8 mouse cellular contexts compared by ENCODE assay signal in genomic region chrX:74372888-74373549, GRCm38 (mm10). TPM values are rescaled to one million over a fixed set of nuclear protein-coding genes. Genes with fewer than 3 reads are reported as not detected.
DNase-seq lines count a peak whose midpoint lies in the region; ATAC-seq and TF ChIP-seq lines count a peak whose summit lies in the region.

TSS of gene Ubl4a (minus strand) at chrX:74373218.
TSS of gene Slc10a3 (minus strand) at chrX:74373349.

- TF ChIP-seq CTCF in ES-Bruce4 (IDR thresholded peaks at IDR 0.05; ENCODE audit: low read depth, low read length): no peak
- TF ChIP-seq CTCF in liver, embryonic 14.5 days (IDR thresholded peaks at IDR 0.05; ENCODE audit: low read depth): 0 out of 2 replicates have a peak, but pooled peaks have one; percentile 19
- TF ChIP-seq CTCF in stomach, postnatal 0 days (IDR thresholded peaks at IDR 0.05; ENCODE audit: low read depth): no peak

- peak; percentile 93 to 94 for DNase-seq in kidney, postnatal 36 days
- peak; percentile 77 to 79 (median 79) for DNase-seq in liver, embryonic 14.5 days (ENCODE audit: low read depth in 3 of 3, low spot score in 3 of 3)
- DNase-seq in neural tube, embryonic 10.5 days (ENCODE audit: extremely low spot score, low spot score): peak; percentile 71
- DNase-seq in stomach, postnatal 0 days (ENCODE audit: low spot score): peak; percentile 90

- WGBS in forebrain, embryonic 12.5 days: 20% methylated on average over 32 of the region's 32 CpGs
- WGBS in heart, embryonic 16.5 days: 16% methylated on average over 32 of the region's 32 CpGs
- 13% methylated on average over 32 of the region's 32 CpGs for WGBS in liver, embryonic 14.5 days (ENCODE audit: insufficient replicate concordance)
- WGBS in stomach, postnatal 0 days: 20% methylated on average over 32 of the region's 32 CpGs

- peak; percentile 79 for ATAC-seq in cerebellum, adult (ENCODE audit: insufficient number of reproducible peaks, low FRiP score, low TSS enrichment)
- ATAC-seq in forebrain, embryonic 12.5 days (ENCODE audit: low FRiP score): peak; percentile 91
- peak; percentile 84 for ATAC-seq in heart, embryonic 16.5 days (replicated peaks; ENCODE audit: extremely low read depth, insufficient read depth, low FRiP score)
- peak; percentile 89 for ATAC-seq in liver, embryonic 14.5 days (ENCODE audit: insufficient read depth)
- ATAC-seq in stomach, postnatal 0 days (ENCODE audit: low FRiP score, low TSS enrichment): peak; percentile 95

- no peak within 1 kb of the TSS for H3K27ac ChIP-seq in ES-Bruce4 (ENCODE audit: insufficient read depth, low read length)
- no peak within 1 kb of the TSS for H3K27ac ChIP-seq in forebrain, embryonic 12.5 days
- no peak within 1 kb of the TSS for H3K27ac ChIP-seq in heart, embryonic 16.5 days (ENCODE audit: low read length)
- H3K27ac ChIP-seq in liver, embryonic 14.5 days: no peak within 1 kb of the TSS
- H3K27ac ChIP-seq in stomach, postnatal 0 days (replicated peaks): no peak within 1 kb of the TSS

- TF ChIP-seq EP300 in ES-Bruce4 (IDR thresholded peaks at IDR 0.05; ENCODE audit: insufficient read depth, low read depth, low read length): no peak
- no peak for TF ChIP-seq EP300 in liver, embryonic 14.5 days (IDR thresholded peaks at IDR 0.05; ENCODE audit: low read depth)
- no peak for TF ChIP-seq EP300 in stomach, postnatal 0 days (optimal IDR thresholded peaks at IDR 0.05)

- peak; percentile 70 for TF ChIP-seq POLR2A in ES-Bruce4 (IDR thresholded peaks at IDR 0.05; ENCODE audit: insufficient read depth, low read length)

- no peaks in the 10 kb centered on the region for H3K4me1 ChIP-seq in ES-Bruce4 (ENCODE audit: control insufficient read depth, insufficient read depth, low read length)
- no peaks in the 10 kb centered on the region for H3K4me1 ChIP-seq in forebrain, embryonic 12.5 days
- H3K4me1 ChIP-seq in heart, embryonic 16.5 days (ENCODE audit: control insufficient read depth, insufficient read depth, low read length): 0 out of 2 replicates have a peak, but pooled peaks cover 3% of the 10 kb centered on the region
- peaks cover 3 to 16% of the 10 kb centered on the region in 2 experiments; a peak in 3 of 4 replicates for H3K4me1 ChIP-seq in liver, embryonic 14.5 days (replicated peaks; ENCODE audit: control insufficient read depth in 2 of 2, insufficient read depth in 2 of 2, low read length in 1 of 2)
- H3K4me1 ChIP-seq in stomach, postnatal 0 days (replicated peaks; ENCODE audit: control insufficient read depth, insufficient read depth): no peaks in the 10 kb centered on the region

- H3K9ac ChIP-seq in ES-Bruce4 (ENCODE audit: low read depth, poor library complexity, severe bottlenecking): peak within 1 kb of the TSS; percentile 64
- H3K9ac ChIP-seq in forebrain, embryonic 12.5 days: peak within 1 kb of the TSS; percentile 52; the same call in 1 of the 2 replicates
- H3K9ac ChIP-seq in heart, embryonic 16.5 days (ENCODE audit: low read length): peak within 1 kb of the TSS; percentile 68
- peak within 1 kb of the TSS; percentile 69 for H3K9ac ChIP-seq in liver, embryonic 14.5 days (replicated peaks)
- peak within 1 kb of the TSS; percentile 51 for H3K9ac ChIP-seq in stomach, postnatal 0 days (ENCODE audit: low read length)

- H3K4me2 ChIP-seq in forebrain, embryonic 12.5 days: peak within 1 kb of the TSS; percentile 55
- peak within 1 kb of the TSS; percentile 72 for H3K4me2 ChIP-seq in heart, embryonic 16.5 days (ENCODE audit: low read depth, low read length)
- peak within 1 kb of the TSS; percentile 75 for H3K4me2 ChIP-seq in liver, embryonic 14.5 days (ENCODE audit: low read depth)
- H3K4me2 ChIP-seq in stomach, postnatal 0 days (replicated peaks; ENCODE audit: low read depth): peak within 1 kb of the TSS; percentile 60

- H3K9me3 ChIP-seq in ES-Bruce4 (replicated peaks; ENCODE audit: control insufficient read depth, insufficient read depth, low read length, poor library complexity, severe bottlenecking): no peaks in the 10 kb centered on the region
- H3K9me3 ChIP-seq in forebrain, embryonic 12.5 days: no peaks in the 10 kb centered on the region
- no peaks in the 10 kb centered on the region for H3K9me3 ChIP-seq in heart, embryonic 16.5 days (replicated peaks; ENCODE audit: control insufficient read depth, low read length)
- H3K9me3 ChIP-seq in liver, embryonic 14.5 days (ENCODE audit: control insufficient read depth, low read length): no peaks in the 10 kb centered on the region
- no peaks in the 10 kb centered on the region for H3K9me3 ChIP-seq in stomach, postnatal 0 days (ENCODE audit: control insufficient read depth, low read length)

- H3K4me3 ChIP-seq in ES-Bruce4 (ENCODE audit: low read depth, low read length): peak within 1 kb of the TSS; percentile 98
- peak within 1 kb of the TSS; percentile 41 for H3K4me3 ChIP-seq in forebrain, embryonic 12.5 days (replicated peaks)
- peak within 1 kb of the TSS; percentile 63 for H3K4me3 ChIP-seq in heart, embryonic 16.5 days (ENCODE audit: low read length)
- peak within 1 kb of the TSS; percentile 56 to 58 for H3K4me3 ChIP-seq in liver, embryonic 14.5 days (ENCODE audit: insufficient read depth in 1 of 2, low read depth in 2 of 2, low read length in 2 of 2)
- peak within 1 kb of the TSS; percentile 45 for H3K4me3 ChIP-seq in stomach, postnatal 0 days (ENCODE audit: low read depth, low read length)

- H3K27me3 ChIP-seq in ES-Bruce4 (ENCODE audit: control insufficient read depth, insufficient read depth, low read length, poor library complexity, severe bottlenecking): no peaks in the 10 kb centered on the region
- H3K27me3 ChIP-seq in forebrain, embryonic 12.5 days: no peaks in the 10 kb centered on the region
- H3K27me3 ChIP-seq in heart, embryonic 16.5 days (ENCODE audit: control insufficient read depth, insufficient read depth, low read length): no peaks in the 10 kb centered on the region
- no peaks in the 10 kb centered on the region for H3K27me3 ChIP-seq in liver, embryonic 14.5 days (ENCODE audit: control insufficient read depth, insufficient read depth, low read length)
- H3K27me3 ChIP-seq in stomach, postnatal 0 days (ENCODE audit: control insufficient read depth, insufficient read depth, low read length): no peaks in the 10 kb centered on the region

- H3K36me3 ChIP-seq in ES-Bruce4 (ENCODE audit: control insufficient read depth, insufficient read depth, low read length, poor library complexity, severe bottlenecking): no peaks in the 10 kb centered on the region
- H3K36me3 ChIP-seq in forebrain, embryonic 12.5 days (replicated peaks): no peaks in the 10 kb centered on the region
- peaks cover 3% of the 10 kb centered on the region; the same call in 1 of the 2 replicates for H3K36me3 ChIP-seq in heart, embryonic 16.5 days (ENCODE audit: control insufficient read depth, insufficient read depth)
- H3K36me3 ChIP-seq in liver, embryonic 14.5 days (replicated peaks; ENCODE audit: control insufficient read depth, insufficient read depth, low read depth): no peaks in the 10 kb centered on the region
- no peaks in the 10 kb centered on the region for H3K36me3 ChIP-seq in stomach, postnatal 0 days (ENCODE audit: control insufficient read depth, insufficient read depth, low read length)

RNA-seq across cellular contexts. Expression of gene Ubl4a, which starts in this region (rescaled TPM):
- polyA plus RNA-seq in ES-Bruce4 (2011; ENCODE audit: insufficient read depth, insufficient read length, low read depth, missing spikeins): 45.2 and 57.1 TPM in 2 replicates
- polyA plus RNA-seq in forebrain, embryonic 12.5 days (2016; fragmentation: Nextera tagmentation; extraction: Ambion mirVana): 68.2 and 68.5 TPM in 2 replicates
- polyA plus RNA-seq in heart, embryonic 16.5 days (2015; fragmentation: Nextera tagmentation; extraction: Ambion mirVana): 61.2 and 66.1 TPM in 2 replicates
- polyA plus RNA-seq in liver, embryonic 14.5 days (2012; rRNA removed): 19.2 and 19.7 TPM in 2 replicates
- polyA plus RNA-seq in liver, embryonic 14.5 days (2014; fragmentation: Nextera tagmentation; extraction: Ambion mirVana): 45.5 and 49.1 TPM in 2 replicates
- polyA plus RNA-seq in stomach, postnatal 0 days (2015; fragmentation: Nextera tagmentation; extraction: Ambion mirVana): 55.6 and 63.5 TPM in 2 replicates

RNA-seq across cellular contexts. Expression of gene Slc10a3, which starts in this region (rescaled TPM):
- polyA plus RNA-seq in ES-Bruce4 (2011; ENCODE audit: insufficient read depth, insufficient read length, low read depth, missing spikeins): 2.6 and 3.0 TPM in 2 replicates
- polyA plus RNA-seq in forebrain, embryonic 12.5 days (2016; fragmentation: Nextera tagmentation; extraction: Ambion mirVana): 8.3 and 8.8 TPM in 2 replicates
- 14.9 and 17.2 TPM in 2 replicates for polyA plus RNA-seq in heart, embryonic 16.5 days (2015; fragmentation: Nextera tagmentation; extraction: Ambion mirVana)
- 4.5 and 5.1 TPM in 2 replicates for polyA plus RNA-seq in liver, embryonic 14.5 days (2012; rRNA removed)
- polyA plus RNA-seq in liver, embryonic 14.5 days (2014; fragmentation: Nextera tagmentation; extraction: Ambion mirVana): 6.5 and 6.9 TPM in 2 replicates
- polyA plus RNA-seq in stomach, postnatal 0 days (2015; fragmentation: Nextera tagmentation; extraction: Ambion mirVana): 20.0 and 20.6 TPM in 2 replicates

Comparison
In these comparisons a context has a peak if more than half of its experiments do, and no peak if none do; other contexts are left out.
1. H3K4me3 ChIP-seq: peak in every context shown above with its lines; median percentile 98 in ES-Bruce4; 63 in heart, embryonic 16.5 days; 57 in liver, embryonic 14.5 days; 45 in stomach, postnatal 0 days; 41 in forebrain, embryonic 12.5 days.